Mouse (Mus musculus) central nervous system, embryonic 18 days (tissue): ENCODE results near the gene Krtap16-1. TPM values are rescaled to one million over a fixed set of nuclear protein-coding genes. Genes with fewer than 3 reads are reported as not detected.

Experiments
- polyA plus RNA-seq: library from polyadenylated mRNA; depleted of rRNA; stranded (reverse); fragments of >200 nt; gene quantifications from 2 replicates; pipeline ENCODE4 v1.2.3, GENCODE M21; 2012; rRNA removed

The Krtap16-1 gene
- not detected in 2 replicates for polyA plus RNA-seq

GRCm38 (mm10) chr11:99986180-99986647 is at the start of gene Krtap16-1:
Gene Krtap16-1 (minus strand): TSS chr11:99986597.

DNA sequence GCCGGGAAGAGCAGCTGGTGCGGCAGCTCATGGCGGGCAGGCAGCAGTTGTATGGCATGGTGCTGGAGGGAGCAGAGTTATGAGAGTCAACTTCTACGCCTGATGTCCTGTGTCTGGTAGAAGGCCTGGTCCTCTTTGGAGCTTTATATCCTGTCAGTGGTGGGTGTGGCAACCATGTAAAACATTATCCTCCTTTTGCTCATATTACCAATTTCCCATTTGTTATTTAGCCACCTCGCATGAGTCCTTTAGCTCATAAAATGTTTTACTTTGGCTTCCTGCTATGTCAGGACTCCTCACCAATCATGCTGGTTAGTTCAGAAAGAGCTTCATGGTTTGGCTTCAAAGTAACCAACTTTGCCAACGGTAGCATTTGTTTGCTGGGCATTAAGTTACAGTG is 43.4 kb upstream of the Krtap16-1 start, which contains the start of gene Krt33b:
Gene Krt33b, minus strand, starts transcription at position 101 of the 400 bp plus-strand sequence.

GRCm38 (mm10) chr11:100016112-100016511 is 29.7 kb upstream of the Krtap16-1 start, which contains the start of gene Krt33a:
Gene Krt33a (minus strand): TSS chr11:100016212.

DNA sequence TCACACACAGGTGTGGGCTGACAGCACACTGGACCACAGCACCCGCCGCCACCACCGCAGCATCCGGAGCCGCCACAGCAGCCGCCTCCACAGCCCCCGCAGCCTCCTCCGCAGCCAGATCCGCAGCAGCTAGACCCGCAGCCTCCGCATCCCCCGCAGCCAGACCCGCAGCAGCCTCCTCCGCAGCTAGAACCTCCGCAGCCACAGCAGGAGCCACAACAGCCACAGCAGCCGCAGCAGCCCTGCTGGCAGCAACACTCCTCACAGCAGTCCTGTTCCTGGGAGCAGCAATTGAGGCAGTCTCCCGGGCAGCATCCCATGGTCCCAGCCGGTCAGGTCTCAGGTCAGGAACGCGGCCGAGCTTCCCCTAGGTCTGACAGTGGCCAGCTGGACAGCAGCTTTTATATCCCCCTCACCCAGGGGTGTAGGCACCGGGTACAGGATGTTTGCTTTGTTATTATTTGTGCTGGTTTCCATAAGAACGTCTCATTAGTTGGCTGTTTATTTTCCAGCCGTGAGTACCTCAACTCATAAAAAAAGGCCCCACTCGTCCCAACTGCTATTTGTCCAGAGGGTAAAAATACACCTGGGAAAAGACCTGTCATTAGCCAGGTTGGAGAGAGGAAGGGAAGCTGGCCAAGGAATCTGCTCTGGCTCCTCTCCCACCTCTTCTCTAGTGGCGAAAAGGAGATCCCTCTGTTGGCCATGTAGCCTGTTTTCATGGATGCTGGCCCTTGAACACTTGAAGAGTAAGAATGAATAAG is 7.4 kb upstream of the Krtap16-1 start, which contains the start of gene Krtap17-1:
Gene Krtap17-1, minus strand, starts transcription at position 375 of the 764 bp plus-strand sequence.

GRCm38 (mm10) chr11:99978953-99979352 is 7.4 kb downstream of the Krtap16-1 start, which contains the start of gene Krtap29-1:
Gene Krtap29-1 (minus strand): TSS chr11:99979053.

DNA sequence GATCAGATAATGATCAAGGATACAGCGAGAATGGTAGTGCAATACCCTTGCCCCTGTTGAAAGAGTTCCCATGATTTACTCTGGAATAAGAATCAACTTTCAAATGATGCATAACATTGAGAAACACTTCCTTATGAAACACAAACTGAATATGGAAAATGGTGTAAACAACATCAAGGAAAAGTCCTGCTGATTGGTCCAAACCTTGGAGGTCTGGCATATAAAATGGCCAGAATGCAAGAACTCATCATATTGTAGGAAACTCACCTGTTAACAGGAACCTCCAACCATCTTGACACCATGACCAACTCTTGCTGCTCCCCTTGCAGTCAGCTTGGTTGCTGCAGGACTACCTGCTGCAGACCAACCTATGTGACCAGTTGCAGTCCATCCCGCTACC is 38.2 kb downstream of the Krtap16-1 start, which contains the start of gene Krtap9-5:
Gene Krtap9-5, plus strand, starts transcription at position 301 of the 400 bp plus-strand sequence.

DNA sequence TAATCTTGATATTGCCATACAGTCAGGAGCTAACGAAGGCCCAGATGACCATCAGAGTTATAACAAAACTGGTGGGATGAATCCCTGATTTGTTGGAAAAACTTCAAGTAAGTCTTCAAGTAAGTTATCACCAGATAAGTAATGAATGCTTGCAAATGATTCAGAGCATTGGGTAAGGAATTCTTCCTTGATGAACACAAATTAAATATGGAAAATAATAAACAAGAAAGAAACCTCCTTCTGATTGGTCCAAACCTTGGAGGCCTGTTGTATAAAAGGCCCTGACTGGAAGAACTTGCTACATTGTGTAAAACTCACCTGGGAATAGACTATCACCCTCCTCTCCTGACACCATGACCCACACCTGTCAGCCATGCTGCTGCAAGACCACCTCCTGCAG is 50.4 kb downstream of the Krtap16-1 start, which contains the start of gene Krtap31-2:
Gene Krtap31-2, plus strand, starts transcription at position 301 of the 400 bp plus-strand sequence.

Other genes starting within 250 kb of the Krtap16-1 start
- not detected in 2 replicates for gene Gm11595, start 213.7 kb downstream of the Krtap16-1 start, polyA plus RNA-seq
- not detected in 2 replicates for gene Krtap4-8, start 205.9 kb downstream of the Krtap16-1 start, polyA plus RNA-seq
- not detected in 2 replicates for gene Krtap4-9, start 201.4 kb downstream of the Krtap16-1 start, polyA plus RNA-seq
- not detected in 2 replicates for gene Gm11596, start 193.1 kb downstream of the Krtap16-1 start, polyA plus RNA-seq
- gene Gm11569, start 187.7 kb downstream of the Krtap16-1 start, polyA plus RNA-seq: 0.07 TPM in 1 of 2 replicates, not detected in the other
- gene Gm11554, start 182.2 kb downstream of the Krtap16-1 start, polyA plus RNA-seq: not detected in 2 replicates
- not detected in 2 replicates for gene Krtap4-13, start 176.7 kb downstream of the Krtap16-1 start, polyA plus RNA-seq
- gene Gm11564, start 170.9 kb downstream of the Krtap16-1 start, polyA plus RNA-seq: not detected in 2 replicates
- not detected in 2 replicates for gene 2300003K06Rik, start 148.5 kb downstream of the Krtap16-1 start, polyA plus RNA-seq
- not detected in 2 replicates for gene Krtap4-16, start 135.0 kb downstream of the Krtap16-1 start, polyA plus RNA-seq
- gene Gm11568, start 128.7 kb downstream of the Krtap16-1 start, polyA plus RNA-seq: not detected in 2 replicates
- not detected in 2 replicates for gene Gm11559, start 122.1 kb downstream of the Krtap16-1 start, polyA plus RNA-seq
- gene Krtap9-1, start 113.2 kb downstream of the Krtap16-1 start, polyA plus RNA-seq: not detected in 2 replicates
- gene Gm11567, start 107.4 kb downstream of the Krtap16-1 start, polyA plus RNA-seq: not detected in 2 replicates
- 0.13 TPM in 1 of 2 replicates, not detected in the other for gene Krtap31-1, start 78.7 kb downstream of the Krtap16-1 start, polyA plus RNA-seq
- not detected in 2 replicates for gene Gm11565, start 71.8 kb downstream of the Krtap16-1 start, polyA plus RNA-seq
- gene Krtap31-2, start 50.3 kb downstream of the Krtap16-1 start, polyA plus RNA-seq: not detected in 2 replicates
- gene Krtap9-5, start 38.1 kb downstream of the Krtap16-1 start, polyA plus RNA-seq: not detected in 2 replicates
- not detected in 2 replicates for gene Krtap29-1, start 7.5 kb downstream of the Krtap16-1 start, polyA plus RNA-seq
- 0.52 and 0.53 TPM in 2 replicates for gene Krtap17-1, start 7.4 kb upstream of the Krtap16-1 start, polyA plus RNA-seq
- 0.04 TPM in 1 of 2 replicates, not detected in the other for gene Krt33a, start 29.6 kb upstream of the Krtap16-1 start, polyA plus RNA-seq
- 0.11 TPM in 1 of 2 replicates, not detected in the other for gene Krt33b, start 43.3 kb upstream of the Krtap16-1 start, polyA plus RNA-seq
- gene Krt34, start 55.0 kb upstream of the Krtap16-1 start, polyA plus RNA-seq: not detected in 2 replicates
- not detected in 2 replicates for gene Krt31, start 64.0 kb upstream of the Krtap16-1 start, polyA plus RNA-seq
- 0.08 TPM in 1 of 2 replicates, not detected in the other for gene Krt32, start 101.6 kb upstream of the Krtap16-1 start, polyA plus RNA-seq
- not detected in 2 replicates for gene Krt35, start 109.6 kb upstream of the Krtap16-1 start, polyA plus RNA-seq
- gene Krt36, start 119.0 kb upstream of the Krtap16-1 start, polyA plus RNA-seq: 0.04 TPM in 1 of 2 replicates, not detected in the other
- 0.03 and 5.1 TPM in 2 replicates for gene Krt13, start 135.0 kb upstream of the Krtap16-1 start, polyA plus RNA-seq
- 0.32 and 9.2 TPM in 2 replicates for gene Krt15, start 149.3 kb upstream of the Krtap16-1 start, polyA plus RNA-seq
- 5.8 and 82.5 TPM in 2 replicates for gene Krt19, start 162.1 kb upstream of the Krtap16-1 start, polyA plus RNA-seq
- 0.12 and 0.16 TPM in 2 replicates for gene Krt9, start 206.6 kb upstream of the Krtap16-1 start, polyA plus RNA-seq
- 0.53 and 25.9 TPM in 2 replicates for gene Krt14, start 221.0 kb upstream of the Krtap16-1 start, polyA plus RNA-seq